Mouse (Mus musculus) NIH3T3 (cell line): ENCODE data around the gene Kazald1.

Experiments
- DNase-seq: peaks from one replicate; pipeline ENCODE4 v3.0.0-alpha.2; 2012; ENCODE audit warnings: low read depth

Gene Kazald1

GRCm38 (mm10) chr19:45074580-45075322 is at the start of gene Kazald1:
Gene Kazald1 (plus strand): TSS chr19:45075241.
- peak; percentile 99 for DNase-seq

GRCm38 (mm10) chr19:45025937-45026568 is 49.0 kb upstream of the Kazald1 start:
- DNase-seq = no peak

GRCm38 (mm10) chr19:45026958-45027670 is 47.9 kb upstream of the Kazald1 start:
- peak; percentile 55 for DNase-seq

- no peak for DNase-seq
Observed at GRCm38 (mm10) chr19:45027848-45028247, 47.2 kb upstream of the Kazald1 start.

- DNase-seq = no peak
Observed at GRCm38 (mm10) chr19:45028746-45029145, 46.3 kb upstream of the Kazald1 start.

GRCm38 (mm10) chr19:45029571-45029970 is 45.5 kb upstream of the Kazald1 start:
- no peak for DNase-seq

- peak; percentile 82 for DNase-seq
Observed at GRCm38 (mm10) chr19:45030111-45030510, 44.9 kb upstream of the Kazald1 start.

- DNase-seq = peak; percentile 98
Observed at GRCm38 (mm10) chr19:45030746-45031693, 44.0 kb upstream of the Kazald1 start.

- peak; percentile 95 for DNase-seq
Observed at GRCm38 (mm10) chr19:45031780-45032179, 43.3 kb upstream of the Kazald1 start.

GRCm38 (mm10) chr19:45032570-45033332 is 42.3 kb upstream of the Kazald1 start:
- DNase-seq = peak; percentile 70

- peak; percentile 76 for DNase-seq
Observed at GRCm38 (mm10) chr19:45036867-45037266, 38.2 kb upstream of the Kazald1 start.

GRCm38 (mm10) chr19:45038198-45038597 is 36.8 kb upstream of the Kazald1 start:
- peak; percentile 58 for DNase-seq

GRCm38 (mm10) chr19:45040214-45040613 is 34.8 kb upstream of the Kazald1 start:
- no peak for DNase-seq

GRCm38 (mm10) chr19:45044389-45044927 is 30.6 kb upstream of the Kazald1 start:
- no peak for DNase-seq

GRCm38 (mm10) chr19:45045236-45045635 is 29.8 kb upstream of the Kazald1 start:
- DNase-seq = no peak

GRCm38 (mm10) chr19:45045651-45046050 is 29.4 kb upstream of the Kazald1 start, which contains the start of gene Pdzd7:
Gene Pdzd7 (minus strand): TSS chr19:45045717.
- DNase-seq = no peak

GRCm38 (mm10) chr19:45046523-45047321 is 28.3 kb upstream of the Kazald1 start:
- peak; percentile 69 for DNase-seq

GRCm38 (mm10) chr19:45047417-45047934 is 27.6 kb upstream of the Kazald1 start, which contains the start of gene Sfxn3:
Gene Sfxn3 (plus strand): TSS chr19:45047503.
- peak; percentile 100 for DNase-seq

GRCm38 (mm10) chr19:45047935-45048643 is 27.0 kb upstream of the Kazald1 start:
- peak; percentile 94 for DNase-seq
